Mouse (Mus musculus): ENCODE data around the gene Ndufs8. TPM values are rescaled to one million over a fixed set of nuclear protein-coding genes. Genes with fewer than 3 reads are reported as not detected.

Ndufs8 gene
- polyA plus RNA-seq, 1 experiment from 2014 or later = 302 TPM

GRCm38 (mm10) chr19:3868290-3868689 is 44.3 kb downstream of the Ndufs8 start:
- Histone ChIP-seq H3K4me3 (no peak overlapping the region), H3K9me3 (no peaks in the 10 kb centered on the region; the same call in 1 of the 2 replicates), H3K27me3 (no peaks in the 10 kb centered on the region), H3K36me3 (peaks cover 20% of the 10 kb centered on the region), H3K9ac (no peak overlapping the region), H3K27ac (replicated peaks) (no peak overlapping the region), H3K4me2 (no peak overlapping the region), H3K4me1 (replicated peaks) (peaks cover 11% of the 10 kb centered on the region; the same call in 1 of the 2 replicates)
- WGBS = 89% methylated on average over 1 of the region's 1 CpGs
- no peak for ATAC-seq (ENCODE audit: low read depth)

GRCm38 (mm10) chr19:3864960-3865359 is 47.6 kb downstream of the Ndufs8 start:
- Histone ChIP-seq H3K27ac (replicated peaks) (no peak overlapping the region), H3K27me3 (no peaks in the 10 kb centered on the region), H3K9ac (no peak overlapping the region), H3K36me3 (peaks cover 23% of the 10 kb centered on the region), H3K4me2 (no peak overlapping the region), H3K4me3 (no peak overlapping the region), H3K4me1 (replicated peaks) (no peaks in the 10 kb centered on the region), H3K9me3 (no peaks in the 10 kb centered on the region; the same call in 1 of the 2 replicates)
- WGBS = 91% methylated on average over 2 of the region's 2 CpGs
- no peak for ATAC-seq (ENCODE audit: low read depth)

- Histone ChIP-seq H3K4me3 (no peak overlapping the region), H3K27me3 (no peaks in the 10 kb centered on the region), H3K27ac (replicated peaks) (no peak overlapping the region), H3K4me2 (no peak overlapping the region), H3K36me3 (peaks cover 23% of the 10 kb centered on the region), H3K9ac (no peak overlapping the region), H3K9me3 (no peaks in the 10 kb centered on the region; the same call in 1 of the 2 replicates), H3K4me1 (replicated peaks) (no peaks in the 10 kb centered on the region)
- WGBS = 73% methylated on average over 2 of the region's 2 CpGs
- ATAC-seq (ENCODE audit: low read depth) = no peak
These were observed 49.9 kb downstream of the Ndufs8 start for GRCm38 (mm10) chr19:3862713-3863112.

Other genes with a start within 250 kb of the Ndufs8 start
- gene Lrp5, start 226.2 kb downstream of the Ndufs8 start, polyA plus RNA-seq (2015; fragmentation: Nextera tagmentation; extraction: Ambion mirVana) = 1.6 and 1.9 TPM in 2 replicates
- gene 1810055G02Rik, start 204.5 kb downstream of the Ndufs8 start, polyA plus RNA-seq (2015; fragmentation: Nextera tagmentation; extraction: Ambion mirVana) = 38.5 and 42.5 TPM in 2 replicates
- 43.7 and 45.7 TPM in 2 replicates for gene Kmt5b, start 145.4 kb downstream of the Ndufs8 start, polyA plus RNA-seq (2015; fragmentation: Nextera tagmentation; extraction: Ambion mirVana)
- gene Chka, start 61.0 kb downstream of the Ndufs8 start, polyA plus RNA-seq (2015; fragmentation: Nextera tagmentation; extraction: Ambion mirVana) = 51.5 and 54.6 TPM in 2 replicates
- gene Tcirg1, start 5.6 kb downstream of the Ndufs8 start, polyA plus RNA-seq (2015; fragmentation: Nextera tagmentation; extraction: Ambion mirVana) = 18.4 and 18.9 TPM in 2 replicates
- 1.9 and 2.2 TPM in 2 replicates for gene Aldh3b1, start 17.0 kb upstream of the Ndufs8 start, polyA plus RNA-seq (2015; fragmentation: Nextera tagmentation; extraction: Ambion mirVana)
- 11.8 and 13.5 TPM in 2 replicates for gene Unc93b1, start 22.4 kb upstream of the Ndufs8 start, polyA plus RNA-seq (2015; fragmentation: Nextera tagmentation; extraction: Ambion mirVana)
- not detected in 2 replicates for gene Aldh3b3, start 45.9 kb upstream of the Ndufs8 start, polyA plus RNA-seq (2015; fragmentation: Nextera tagmentation; extraction: Ambion mirVana)
- gene Aldh3b2, start 59.6 kb upstream of the Ndufs8 start, polyA plus RNA-seq (2015; fragmentation: Nextera tagmentation; extraction: Ambion mirVana) = 0.14 and 0.32 TPM in 2 replicates
- 2.3 and 3.9 TPM in 2 replicates for gene Acy3, start 73.8 kb upstream of the Ndufs8 start, polyA plus RNA-seq (2015; fragmentation: Nextera tagmentation; extraction: Ambion mirVana)
- gene Tbx10, start 80.0 kb upstream of the Ndufs8 start, polyA plus RNA-seq (2015; fragmentation: Nextera tagmentation; extraction: Ambion mirVana) = not detected in 2 replicates
- gene Nudt8, start 87.8 kb upstream of the Ndufs8 start, polyA plus RNA-seq (2015; fragmentation: Nextera tagmentation; extraction: Ambion mirVana) = 22.5 and 22.9 TPM in 2 replicates
- gene Gm49405, start 87.9 kb upstream of the Ndufs8 start, polyA plus RNA-seq (2015; fragmentation: Nextera tagmentation; extraction: Ambion mirVana) = 4.7 and 6.0 TPM in 2 replicates
- 6.0 and 7.1 TPM in 2 replicates for gene Doc2g, start 90.5 kb upstream of the Ndufs8 start, polyA plus RNA-seq (2015; fragmentation: Nextera tagmentation; extraction: Ambion mirVana)
- gene Ndufv1, start 100.0 kb upstream of the Ndufs8 start, polyA plus RNA-seq (2015; fragmentation: Nextera tagmentation; extraction: Ambion mirVana) = 217 and 222 TPM in 2 replicates
- 383 and 433 TPM in 2 replicates for gene Gstp1, start 125.2 kb upstream of the Ndufs8 start, polyA plus RNA-seq (2015; fragmentation: Nextera tagmentation; extraction: Ambion mirVana)
- 1.5 and 1.7 TPM in 2 replicates for gene Gstp2, start 133.2 kb upstream of the Ndufs8 start, polyA plus RNA-seq (2015; fragmentation: Nextera tagmentation; extraction: Ambion mirVana)
- gene Gstp3, start 146.8 kb upstream of the Ndufs8 start, polyA plus RNA-seq (2015; fragmentation: Nextera tagmentation; extraction: Ambion mirVana) = not detected in 2 replicates
- not detected in 2 replicates for gene Cabp2, start 168.8 kb upstream of the Ndufs8 start, polyA plus RNA-seq (2015; fragmentation: Nextera tagmentation; extraction: Ambion mirVana)
- gene Cdk2ap2, start 184.4 kb upstream of the Ndufs8 start, polyA plus RNA-seq (2015; fragmentation: Nextera tagmentation; extraction: Ambion mirVana) = 82.6 and 86.4 TPM in 2 replicates
- 37.0 and 37.8 TPM in 2 replicates for gene Pitpnm1, start 187.2 kb upstream of the Ndufs8 start, polyA plus RNA-seq (2015; fragmentation: Nextera tagmentation; extraction: Ambion mirVana)
- gene Aip, start 213.1 kb upstream of the Ndufs8 start, polyA plus RNA-seq (2015; fragmentation: Nextera tagmentation; extraction: Ambion mirVana) = 92.4 and 94.0 TPM in 2 replicates
- gene Gpr152, start 227.0 kb upstream of the Ndufs8 start, polyA plus RNA-seq (2015; fragmentation: Nextera tagmentation; extraction: Ambion mirVana) = not detected in 2 replicates
- gene Cabp4, start 231.3 kb upstream of the Ndufs8 start, polyA plus RNA-seq (2015; fragmentation: Nextera tagmentation; extraction: Ambion mirVana) = 0.14 TPM in 2 replicates
- gene Coro1b, start 235.8 kb upstream of the Ndufs8 start, polyA plus RNA-seq (2015; fragmentation: Nextera tagmentation; extraction: Ambion mirVana) = 119 and 120 TPM in 2 replicates
- 0.54 and 1.2 TPM in 2 replicates for gene Ptprcap, start 240.8 kb upstream of the Ndufs8 start, polyA plus RNA-seq (2015; fragmentation: Nextera tagmentation; extraction: Ambion mirVana)

Data from neural tube, embryonic 13.5 days (tissue).